Mouse (Mus musculus): ENCODE measurements around the gene Tdrd9. TPM values are rescaled to one million over a fixed set of nuclear protein-coding genes. Genes with fewer than 3 reads are reported as not detected.
"Not testable (repeated sequence)": the region's sequence is repeated elsewhere in the genome, so short reads cannot be mapped to it uniquely, and the experiment has no call there.

The Tdrd9 gene
- under 1 TPM; 0.36 to 0.59 TPM for total RNA-seq (2021)
- long read RNA-seq, experiment 1, partial matches to known transcripts = 0 of 2 reads
- long read RNA-seq, experiment 1, other reads (novel, unspliced or antisense) = 2 of 2 reads
- long read RNA-seq, experiment 2, partial matches to known transcripts = 0 of 2 reads
- long read RNA-seq, experiment 2, other reads (novel, unspliced or antisense) = 2 of 2 reads

GRCm38 (mm10) chr12:111971231-111971686 is at the start of gene Tdrd9:
Tdrd9 (plus strand) TSS chr12:111971559.
- DNase-seq = no peak

DNA sequence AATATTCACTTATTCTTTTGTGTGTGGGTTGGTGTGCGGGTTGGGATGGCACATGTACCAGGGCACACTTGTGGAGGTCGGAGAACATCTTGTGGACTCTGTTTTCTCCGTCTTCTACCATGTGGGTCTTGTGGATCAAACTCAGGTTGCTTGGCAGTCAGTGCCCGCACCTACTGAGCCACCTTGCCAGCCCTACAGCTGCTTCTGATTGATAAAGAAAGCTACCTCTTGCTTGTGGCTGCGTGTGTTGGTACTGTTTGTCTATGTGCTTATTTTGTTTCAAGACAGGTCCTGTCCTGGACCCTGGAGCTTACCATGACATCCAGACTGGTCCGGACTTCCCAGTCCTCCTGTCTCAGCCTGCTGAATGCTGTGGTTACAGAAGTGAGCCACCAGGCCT is 48.2 kb upstream of the Tdrd9 start:
- DNase-seq = no peak

DNA sequence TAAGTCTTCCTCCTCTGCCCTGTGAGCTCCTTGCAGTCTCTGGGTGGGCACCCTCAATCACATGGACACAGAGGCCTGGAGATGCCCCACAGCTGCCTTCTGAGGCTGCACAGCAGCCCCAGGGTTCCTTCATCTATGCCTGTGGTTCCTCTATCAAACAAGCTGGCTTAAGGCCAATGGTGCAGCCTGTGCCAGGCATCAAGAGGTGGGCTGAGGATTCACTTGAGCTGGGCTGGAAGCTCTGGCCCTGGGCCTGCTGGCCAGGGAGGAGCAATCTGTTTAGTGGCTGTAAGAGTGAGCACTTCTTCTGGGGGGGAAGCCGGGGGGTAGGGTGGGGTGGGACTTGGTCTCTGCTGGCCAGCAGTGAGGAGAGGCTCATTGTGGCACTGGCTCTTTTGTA is 44.0 kb upstream of the Tdrd9 start:
- DNase-seq = no peak

DNA sequence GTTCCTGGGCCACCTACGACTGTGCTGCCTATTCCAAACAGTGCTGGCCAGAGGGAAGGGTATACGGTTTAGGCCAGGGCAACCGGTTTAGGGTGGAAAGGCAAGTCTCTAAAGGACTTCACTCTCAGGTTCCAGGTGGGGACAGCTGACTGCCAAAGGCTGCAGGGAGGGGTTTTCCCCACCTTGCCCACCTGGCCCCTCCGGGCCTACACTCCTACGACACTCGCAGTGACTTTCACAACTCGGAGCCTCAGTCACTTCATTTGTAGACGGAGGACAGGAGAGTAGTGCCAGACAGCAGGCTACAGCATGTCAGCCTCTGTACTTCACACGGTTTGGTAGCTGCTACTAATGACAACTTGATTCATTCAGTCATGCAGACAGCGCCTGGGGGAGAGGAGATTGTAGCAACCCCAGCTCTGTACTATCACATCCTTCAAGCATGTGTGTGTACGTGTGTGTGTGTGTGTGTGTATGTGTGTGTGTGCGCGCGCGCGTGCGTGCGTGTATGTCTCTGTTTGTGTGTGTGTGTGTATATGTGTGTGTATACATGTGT is 42.9 kb upstream of the Tdrd9 start:
- no peak for DNase-seq

GRCm38 (mm10) chr12:111931411-111932025 is 39.8 kb upstream of the Tdrd9 start:
- no peak for DNase-seq

- no peak for DNase-seq
Measured at GRCm38 (mm10) chr12:111932513-111932912, 38.8 kb upstream of the Tdrd9 start.

- DNase-seq = no peak
Measured at GRCm38 (mm10) chr12:111933032-111933704, 38.2 kb upstream of the Tdrd9 start.

- DNase-seq = no peak
Measured at GRCm38 (mm10) chr12:111933971-111934370, 37.4 kb upstream of the Tdrd9 start.

DNA sequence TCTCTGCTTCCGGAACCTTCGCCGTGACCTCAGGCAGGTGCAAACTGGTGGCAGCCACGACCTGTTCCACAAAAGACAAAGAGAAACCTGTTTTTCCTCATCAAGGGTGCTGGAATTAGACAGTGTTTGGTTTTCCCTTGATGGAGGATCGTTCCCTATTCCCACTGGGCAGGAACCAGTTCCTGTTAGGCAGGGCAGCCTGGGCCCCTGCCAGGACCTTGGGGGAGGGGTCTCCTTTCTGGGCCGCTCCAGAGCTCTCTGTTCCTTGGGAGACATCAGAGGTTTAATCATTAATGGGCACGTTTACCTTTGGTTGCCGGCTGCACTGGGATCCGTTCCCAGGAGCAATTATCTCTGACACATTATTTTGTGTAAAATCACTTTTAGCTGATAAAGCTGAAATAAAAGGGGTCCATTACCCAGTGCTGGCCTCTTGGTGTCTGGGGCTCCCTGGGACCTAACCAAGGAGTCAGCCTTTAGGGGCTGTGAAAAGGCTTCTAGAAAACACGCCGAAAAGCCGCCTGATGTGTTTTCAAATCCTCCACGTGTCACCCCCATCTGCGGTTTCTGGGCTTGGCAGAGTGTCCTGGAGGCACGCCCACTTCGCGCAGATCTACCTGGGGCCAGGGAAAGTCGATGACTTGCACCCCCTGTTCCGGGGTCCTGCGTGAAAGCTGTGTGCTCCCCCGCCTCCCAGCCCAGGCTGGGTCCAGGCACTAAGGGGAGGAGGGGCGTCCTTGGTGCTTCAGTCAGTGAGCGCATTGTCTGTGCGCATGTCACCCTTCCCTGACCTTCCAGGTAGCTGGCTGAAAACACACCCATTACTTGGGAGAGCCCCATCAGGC is 34.4 kb upstream of the Tdrd9 start:
- DNase-seq = peak; percentile 45

- no peak for DNase-seq
Measured at GRCm38 (mm10) chr12:111938623-111939177, 32.7 kb upstream of the Tdrd9 start.

GRCm38 (mm10) chr12:111943421-111944064 is 27.8 kb upstream of the Tdrd9 start:
- DNase-seq = no peak

- not testable (repeated sequence) for DNase-seq
Measured at GRCm38 (mm10) chr12:111944065-111944987, 27.0 kb upstream of the Tdrd9 start.

DNA sequence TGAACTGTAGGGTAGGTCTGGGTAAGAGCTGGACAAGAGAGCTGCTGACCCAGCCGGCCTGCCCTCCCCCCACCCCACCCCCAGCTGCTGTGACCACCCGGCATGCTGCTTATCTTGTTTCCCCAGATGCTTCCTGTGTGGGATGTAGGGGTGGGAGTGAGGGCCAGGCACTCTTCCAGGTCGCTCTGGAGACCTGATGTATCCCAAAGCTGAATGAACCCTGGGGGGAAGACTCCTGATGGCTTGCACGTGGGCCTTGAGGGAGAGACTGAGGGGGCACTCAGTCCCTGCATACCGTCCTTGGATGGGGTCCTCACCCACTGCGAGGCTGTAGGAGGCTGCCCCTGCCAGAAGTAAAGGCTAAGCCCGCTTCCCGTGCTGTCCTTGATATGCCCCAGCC is 26.2 kb upstream of the Tdrd9 start:
- no peak for DNase-seq

DNA sequence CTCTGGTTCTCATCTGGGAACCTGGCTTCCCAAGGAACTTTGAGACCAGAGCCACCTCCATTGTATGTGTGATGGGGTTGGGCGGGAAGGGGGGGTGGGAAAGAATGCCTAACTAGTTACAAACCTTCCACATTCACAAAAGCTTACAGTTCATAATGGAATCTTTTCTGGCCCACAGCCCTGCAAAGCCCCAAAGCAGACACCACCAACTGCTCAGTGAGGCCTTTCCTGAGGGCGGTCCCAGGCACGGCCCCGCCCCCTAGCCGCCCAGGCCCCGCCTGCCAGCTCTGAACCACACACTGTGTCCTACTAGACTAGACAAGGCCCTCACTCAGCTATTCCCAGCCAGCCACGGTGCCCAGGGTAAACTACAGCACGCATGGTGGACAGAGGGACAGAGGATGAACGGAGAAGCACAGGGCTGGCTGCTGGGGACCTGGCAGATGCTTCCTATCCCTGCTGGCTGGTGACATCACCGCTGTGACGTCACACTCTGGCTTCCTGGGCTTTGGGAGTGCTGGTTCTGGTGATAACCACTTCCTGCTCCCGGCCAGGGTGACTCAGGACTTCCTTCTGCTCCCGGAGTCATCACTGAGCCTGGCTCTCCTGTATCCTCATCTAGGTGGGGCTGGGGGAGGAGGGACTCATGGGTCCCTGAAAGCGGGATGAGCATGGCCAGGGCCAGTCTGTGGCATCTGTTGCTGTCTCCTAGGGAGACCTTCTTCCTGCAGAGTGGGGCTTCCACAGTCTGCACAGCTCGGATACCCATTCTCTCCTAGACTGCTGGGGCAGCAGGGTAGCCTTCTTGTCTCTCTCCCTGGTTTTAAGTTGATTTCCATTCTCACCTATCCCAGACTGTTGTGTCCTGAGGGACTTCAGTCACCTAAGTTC is 25.3 kb upstream of the Tdrd9 start:
- DNase-seq = not testable (repeated sequence)

DNA sequence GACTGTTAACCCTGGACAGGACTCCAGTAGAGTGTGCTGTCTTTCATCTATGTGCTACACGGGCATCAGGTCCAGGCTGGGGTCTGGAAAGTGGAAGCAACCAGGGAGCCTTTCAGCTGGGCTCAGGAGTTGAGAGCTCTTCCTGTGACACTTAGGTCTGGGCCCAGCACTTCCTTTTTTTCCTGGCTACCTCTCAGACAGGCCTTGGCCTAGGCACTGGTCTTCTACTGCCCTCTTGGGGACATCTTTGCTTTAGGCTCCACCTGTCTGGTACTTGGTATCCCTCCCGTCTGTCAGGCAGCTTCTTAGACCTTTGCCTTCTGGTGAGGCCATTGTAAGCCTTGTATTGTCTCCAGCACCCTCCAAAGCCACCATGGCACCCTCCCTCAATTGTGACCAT is 24.6 kb upstream of the Tdrd9 start:
- DNase-seq = no peak

DNA sequence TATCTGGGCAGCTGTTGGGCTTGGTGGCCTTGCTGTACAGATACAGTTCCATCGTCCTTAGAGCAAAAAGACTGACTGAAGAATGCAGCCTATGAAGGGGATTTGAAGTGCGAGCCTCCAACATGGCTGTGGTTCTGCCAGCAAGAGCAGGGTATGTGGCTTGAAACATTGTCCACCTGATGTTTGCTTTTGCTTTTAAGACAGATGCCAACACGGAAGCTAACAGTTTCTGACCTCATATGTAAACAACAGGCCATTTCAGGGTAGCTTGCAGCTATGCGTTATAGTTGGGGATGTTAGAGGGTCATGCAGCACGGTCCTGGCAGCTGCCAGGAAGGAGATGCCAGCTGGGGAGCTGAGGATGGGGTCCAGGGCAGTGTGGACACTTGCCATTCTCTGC is 20.9 kb upstream of the Tdrd9 start:
- DNase-seq = no peak

- no peak for DNase-seq
Measured at GRCm38 (mm10) chr12:111951701-111952100, 19.7 kb upstream of the Tdrd9 start.

DNA sequence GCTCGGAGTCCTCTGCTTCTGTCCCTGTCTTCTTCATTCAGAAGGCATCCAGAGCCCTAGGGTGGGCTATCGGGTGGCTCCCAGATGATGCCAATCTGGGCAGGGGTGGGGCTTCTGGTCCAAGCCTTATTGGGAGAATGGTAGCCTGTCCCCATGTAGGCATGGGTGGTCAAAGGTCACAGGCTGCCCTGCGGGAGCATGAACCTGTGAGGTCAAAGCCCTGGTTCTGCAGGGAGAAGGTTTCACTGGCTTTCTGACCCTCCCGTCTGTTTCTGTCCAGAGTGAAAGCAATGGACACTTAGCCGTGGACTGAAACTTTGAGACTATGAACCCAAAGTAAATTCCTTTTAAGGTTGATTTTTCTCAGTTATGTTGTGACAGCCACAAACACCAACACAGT is 15.2 kb upstream of the Tdrd9 start:
- no peak for DNase-seq
